Mouse (Mus musculus) forebrain, embryonic 14.5 days (tissue): ENCODE results near the gene Tcf15. TPM values are rescaled to one million over a fixed set of nuclear protein-coding genes. Genes with fewer than 3 reads are reported as not detected.

ENCODE experiments used
- ATAC-seq: fragments of 200-750 bp; cut with Nextera tagmentation; 2 replicates; pipeline ENCODE4 v1.8.0; 2017; ENCODE audit warnings: mild to moderate bottlenecking, moderate library complexity
- DNase-seq: peaks from one replicate; pipeline ENCODE4 v3.0.0-alpha.2; 2015; ENCODE audit warnings: low spot score
- H3K27ac ChIP-seq: fragments of 300-500 bp; sonication (generic); 2 replicates; pipeline ENCODE4 v1.5.1; 2014; ENCODE audit warnings: low read depth, mild to moderate bottlenecking, control low read depth, low read length, moderate library complexity
- H3K27me3 ChIP-seq: fragments of 300-500 bp; sonication (generic); replicated peaks from 2 replicates; pipeline ENCODE4 v1.6.1; 2014; ENCODE audit warnings: low read length, control low read depth, mixed read lengths; ENCODE audit not compliant: control insufficient read depth, insufficient read depth
- H3K36me3 ChIP-seq: fragments of 300-500 bp; sonication (generic); 2 replicates; pipeline ENCODE4 v1.6.1; 2014; ENCODE audit warnings: low read length, control low read depth; ENCODE audit not compliant: control insufficient read depth, insufficient read depth
- H3K4me1 ChIP-seq: fragments of 300-500 bp; sonication (generic); 2 replicates; pipeline ENCODE4 v1.6.1; 2014; ENCODE audit warnings: antibody characterized with exemption, low read length, control low read depth; ENCODE audit not compliant: control insufficient read depth, insufficient read depth
- H3K4me2 ChIP-seq: fragments of 300-500 bp; sonication (generic); 2 replicates; pipeline ENCODE4 v1.6.1; 2014; ENCODE audit warnings: mild to moderate bottlenecking, control low read depth, low read length
- H3K4me3 ChIP-seq: fragments of 300-500 bp; sonication (generic); 2 replicates; pipeline ENCODE4 v1.5.1; 2014; ENCODE audit warnings: low read depth, low read length, control low read depth
- H3K9ac ChIP-seq: fragments of 300-500 bp; sonication (generic); 2 replicates; pipeline ENCODE4 v1.6.1; 2014; ENCODE audit warnings: mild to moderate bottlenecking, low read length, control low read depth, moderate library complexity
- H3K9me3 ChIP-seq: fragments of 300-500 bp; sonication (generic); replicated peaks from 2 replicates; pipeline ENCODE4 v1.6.1; 2016; ENCODE audit warnings: low read length, control low read depth, mixed read lengths; ENCODE audit not compliant: control insufficient read depth
- WGBS: fragments of 180-500 bp; shearing (Covaris S2); extraction: QIAGEN DNeasy Blood & Tissue Kit; methylation state at CpG from one replicate; pipeline ENCODE4 v1.1.7; 2014; 5-methylcytosine and 5-hydroxymethylcytosine counted together
- polyA plus RNA-seq: library from polyadenylated mRNA; unstranded; fragments of >200 nt; fragmentation: Nextera tagmentation; extraction: Ambion mirVana; gene quantifications from 2 replicates; pipeline ENCODE4 v1.2.1, GENCODE M21; 2014

Gene Tcf15
- polyA plus RNA-seq, 1 experiment from 2014 or later, result 1.1 TPM

DNA sequence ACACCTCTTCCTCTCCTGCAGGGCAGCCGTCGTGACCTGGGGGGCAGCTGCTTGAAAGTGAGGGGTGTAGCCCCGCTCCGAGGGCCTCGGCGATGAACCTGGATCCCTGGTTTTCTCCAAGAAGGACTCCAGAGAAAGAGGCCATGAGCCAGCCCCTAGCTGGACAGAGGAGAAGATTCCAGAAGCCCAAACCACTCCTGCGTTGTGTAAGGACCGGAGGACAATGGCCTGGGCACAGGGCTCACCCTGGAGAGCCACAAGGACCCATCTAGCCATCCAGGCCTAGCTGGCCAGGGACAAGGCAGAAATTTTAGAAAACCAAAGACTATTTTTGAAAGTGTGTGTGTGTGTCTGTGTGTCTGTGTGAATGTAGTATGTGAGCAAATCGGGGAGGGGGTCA lies 5.3 kb downstream of the Tcf15 start:
- Histone ChIP-seq H3K36me3 (no peaks in the 10 kb centered on the region), H3K4me3 (no peak overlapping the region), H3K27ac (no peak overlapping the region), H3K9ac (no peak overlapping the region), H3K27me3 (peaks cover 16% of the 10 kb centered on the region), H3K4me1 (0 out of 2 replicates have a peak, but pooled peaks cover 3% of the 10 kb centered on the region), H3K4me2 (no peak overlapping the region), H3K9me3 (no peaks in the 10 kb centered on the region)
- 90% methylated on average over 9 of the region's 9 CpGs for WGBS
- ATAC-seq (no peak), DNase-seq (no peak)

DNA sequence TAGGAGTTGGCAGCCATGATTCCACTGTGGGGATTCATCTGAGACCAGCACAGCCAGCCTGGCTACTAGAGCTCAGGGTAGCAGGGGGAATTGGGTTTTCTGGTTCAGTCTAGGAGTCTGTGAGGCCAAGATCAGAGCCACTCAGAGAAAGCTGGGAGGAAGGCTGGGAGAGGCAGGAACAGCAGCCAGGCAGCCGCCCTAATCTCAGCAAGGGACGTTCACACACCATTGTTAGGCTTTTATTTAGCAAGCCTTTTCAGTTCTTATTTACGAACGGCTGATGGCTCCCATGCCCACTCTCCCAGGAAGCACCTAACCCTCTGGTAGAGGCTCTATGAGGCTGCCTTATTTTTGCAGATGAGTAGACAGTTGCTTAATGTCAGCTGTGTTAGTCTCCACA lies 6.5 kb downstream of the Tcf15 start:
- Histone ChIP-seq H3K27me3 (peaks cover 4% of the 10 kb centered on the region), H3K9ac (no peak overlapping the region), H3K9me3 (no peaks in the 10 kb centered on the region), H3K4me2 (no peak overlapping the region), H3K27ac (no peak overlapping the region), H3K36me3 (no peaks in the 10 kb centered on the region), H3K4me1 (no peaks in the 10 kb centered on the region), H3K4me3 (no peak overlapping the region)
- ATAC-seq (no peak), DNase-seq (no peak)
- WGBS, result 7% methylated on average over 4 of the region's 4 CpGs

DNA sequence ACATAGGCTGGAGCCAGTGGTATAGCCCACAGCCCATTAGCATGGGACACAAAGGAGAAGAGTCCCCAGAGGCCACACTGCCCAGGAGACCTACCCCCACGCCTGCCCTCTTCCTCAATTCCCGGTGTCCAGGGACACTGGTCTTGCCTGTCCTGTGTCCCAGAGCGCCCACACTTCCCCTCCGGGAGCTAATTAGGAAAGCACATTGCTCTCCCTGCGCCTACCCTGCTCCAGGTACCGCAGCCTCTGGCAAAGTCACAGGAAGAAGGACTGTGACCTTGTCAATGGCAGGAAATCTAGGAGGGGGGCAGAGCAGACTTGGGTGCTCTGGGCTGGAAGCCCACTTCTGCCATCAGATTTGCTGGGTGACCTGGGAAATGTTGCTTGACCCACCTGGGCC lies 7.0 kb downstream of the Tcf15 start:
- H3K4me3 ChIP-seq, result no peak overlapping the region
- H3K9ac ChIP-seq, result no peak overlapping the region
- ATAC-seq (no peak), DNase-seq (no peak)
- H3K27me3 ChIP-seq, result no peaks in the 10 kb centered on the region
- no peak overlapping the region for H3K4me2 ChIP-seq
- WGBS, result 63% methylated on average over 6 of the region's 6 CpGs
- H3K27ac ChIP-seq, result no peak overlapping the region
- H3K36me3 ChIP-seq, result no peaks in the 10 kb centered on the region
- H3K9me3 ChIP-seq, result no peaks in the 10 kb centered on the region
- no peaks in the 10 kb centered on the region; the same call in 1 of the 2 replicates for H3K4me1 ChIP-seq

DNA sequence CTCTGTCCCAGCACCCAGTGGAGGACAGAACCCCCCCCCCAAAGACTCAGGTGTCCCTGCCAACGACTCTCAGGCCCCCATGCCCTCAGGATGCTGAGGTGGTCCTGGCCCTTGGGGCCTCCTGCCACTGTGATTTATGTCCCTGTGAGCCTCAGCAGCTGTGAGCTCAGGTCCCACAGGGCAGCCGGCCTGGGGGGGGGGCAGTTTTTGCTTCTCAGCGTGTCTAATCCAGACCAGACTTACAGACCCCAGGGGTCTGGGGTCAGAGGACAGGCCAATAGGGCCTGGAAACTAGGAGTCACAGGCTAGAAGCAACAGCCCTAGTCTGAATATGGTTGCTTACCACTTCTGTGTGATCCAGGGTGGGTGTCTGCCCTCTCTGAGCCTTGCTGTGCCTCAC lies 10.0 kb downstream of the Tcf15 start:
- no peak for ATAC-seq
- 41% methylated on average over 3 of the region's 3 CpGs for WGBS
- H3K9me3 ChIP-seq, result no peaks in the 10 kb centered on the region

DNA sequence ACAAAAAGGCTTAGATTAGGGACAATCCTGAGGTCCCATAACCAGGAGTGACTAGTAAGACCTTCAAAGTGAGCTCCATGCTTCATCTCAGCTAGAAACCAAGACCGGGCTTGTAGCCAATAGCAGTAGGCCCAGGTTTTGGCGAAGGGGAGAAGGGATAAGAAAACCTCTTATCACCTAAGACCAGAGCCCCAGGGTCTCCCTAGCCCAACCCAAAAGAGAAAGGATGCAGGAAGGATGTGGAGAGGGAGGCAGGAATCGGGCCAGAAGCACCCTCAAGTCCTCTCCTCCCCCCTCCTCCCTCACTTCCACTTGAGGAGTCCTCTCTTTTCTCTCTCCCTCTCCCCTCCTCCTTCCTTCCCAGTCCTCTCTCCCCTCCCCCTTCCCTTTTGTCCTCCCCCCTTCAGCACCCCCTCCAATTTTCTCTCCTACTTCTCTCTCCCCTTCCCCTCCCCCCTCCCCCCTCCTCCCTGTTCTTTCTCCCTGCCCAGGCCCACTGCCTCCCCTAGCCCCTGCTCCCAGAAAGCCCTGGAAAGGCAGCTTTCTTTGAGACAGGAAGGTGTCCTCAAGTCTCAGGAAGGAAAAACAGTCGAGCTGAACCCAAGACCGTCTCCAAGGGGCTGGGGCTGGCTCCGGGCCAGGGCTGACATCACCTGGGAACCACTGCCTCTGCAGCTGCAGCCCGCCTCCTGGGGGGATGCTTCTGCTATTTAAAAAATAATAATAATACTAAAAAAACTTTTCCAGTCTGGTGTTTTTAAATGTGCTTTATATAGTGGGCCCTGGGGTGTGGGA lies 12.2 kb downstream of the Tcf15 start:
- no peaks in the 10 kb centered on the region for H3K36me3 ChIP-seq
- no peak overlapping the region for H3K27ac ChIP-seq
- H3K4me1 ChIP-seq, result no peaks in the 10 kb centered on the region; the same call in 1 of the 2 replicates
- 32% methylated on average over 7 of the region's 7 CpGs for WGBS
- no peaks in the 10 kb centered on the region for H3K27me3 ChIP-seq
- H3K9me3 ChIP-seq, result no peaks in the 10 kb centered on the region
- H3K4me3 ChIP-seq, result no peak overlapping the region
- H3K4me2 ChIP-seq, result no peak overlapping the region
- DNase-seq (no peak), ATAC-seq (no peak)
- H3K9ac ChIP-seq, result no peak overlapping the region

More for the DNA sequence above, 10.0 kb downstream of the Tcf15 start:
- H3K4me1 ChIP-seq, result no peaks in the 10 kb centered on the region; the same call in 1 of the 2 replicates
- no peak overlapping the region for H3K4me2 ChIP-seq
- H3K27ac ChIP-seq, result no peak overlapping the region
- no peaks in the 10 kb centered on the region for H3K36me3 ChIP-seq
- DNase-seq, result no peak
- no peak overlapping the region for H3K9ac ChIP-seq
- H3K27me3 ChIP-seq, result no peaks in the 10 kb centered on the region
- no peak overlapping the region for H3K4me3 ChIP-seq

DNA sequence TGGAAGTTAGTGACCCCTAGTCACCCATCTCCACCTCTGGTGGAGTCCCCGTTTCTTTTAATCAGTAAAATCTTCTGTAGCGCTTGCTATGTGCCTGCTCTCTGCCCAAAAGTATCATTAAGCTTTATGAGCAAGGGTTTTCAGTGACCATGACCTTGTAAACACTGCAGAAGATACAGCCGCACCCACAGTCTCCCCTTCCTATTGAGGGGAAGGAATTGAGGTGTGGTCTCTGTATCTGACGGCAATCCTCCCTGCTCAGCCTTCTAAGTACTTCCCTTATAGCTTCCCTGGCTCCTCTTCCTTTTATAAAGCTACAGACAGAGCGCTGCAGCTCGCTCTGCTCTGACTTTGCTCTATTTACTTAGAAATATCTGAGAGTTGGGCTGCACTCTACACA lies 13.1 kb downstream of the Tcf15 start:
- Histone ChIP-seq H3K27me3 (no peaks in the 10 kb centered on the region), H3K27ac (no peak overlapping the region), H3K4me2 (no peak overlapping the region), H3K4me3 (no peak overlapping the region), H3K9ac (no peak overlapping the region), H3K36me3 (no peaks in the 10 kb centered on the region), H3K9me3 (no peaks in the 10 kb centered on the region), H3K4me1 (no peaks in the 10 kb centered on the region; the same call in 1 of the 2 replicates)
- ATAC-seq, result no peak
- DNase-seq, result no peak
- WGBS, result 87% methylated on average over 6 of the region's 6 CpGs

DNA sequence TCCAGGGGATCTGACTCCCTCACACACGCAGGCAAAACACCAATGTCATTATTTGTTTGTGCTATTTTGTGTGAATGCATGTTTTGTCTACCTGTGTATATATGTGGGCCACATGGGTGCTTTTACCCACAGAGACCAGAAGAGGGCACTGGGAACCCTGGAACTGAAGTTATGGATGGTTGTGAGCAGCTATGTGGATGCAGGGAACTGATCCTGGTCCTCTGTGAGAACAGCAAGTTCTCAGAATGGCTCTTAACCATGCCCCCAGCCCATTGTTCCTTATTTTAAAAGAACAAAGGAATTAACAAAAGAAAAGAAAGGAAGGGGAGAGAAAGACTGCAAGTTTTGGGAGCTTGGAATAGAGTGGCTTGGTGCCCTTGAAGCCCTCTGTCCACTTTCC lies 16.1 kb downstream of the Tcf15 start:
- DNase-seq (no peak), ATAC-seq (no peak)
- no peaks in the 10 kb centered on the region for H3K9me3 ChIP-seq
- no peaks in the 10 kb centered on the region; the same call in 1 of the 2 replicates for H3K4me1 ChIP-seq
- H3K27me3 ChIP-seq, result no peaks in the 10 kb centered on the region
- H3K4me3 ChIP-seq, result no peak overlapping the region
- H3K4me2 ChIP-seq, result no peak overlapping the region
- H3K9ac ChIP-seq, result no peak overlapping the region
- no peaks in the 10 kb centered on the region for H3K36me3 ChIP-seq
- no peak overlapping the region for H3K27ac ChIP-seq
- WGBS, result 94% methylated on average over 1 of the region's 1 CpGs

DNA sequence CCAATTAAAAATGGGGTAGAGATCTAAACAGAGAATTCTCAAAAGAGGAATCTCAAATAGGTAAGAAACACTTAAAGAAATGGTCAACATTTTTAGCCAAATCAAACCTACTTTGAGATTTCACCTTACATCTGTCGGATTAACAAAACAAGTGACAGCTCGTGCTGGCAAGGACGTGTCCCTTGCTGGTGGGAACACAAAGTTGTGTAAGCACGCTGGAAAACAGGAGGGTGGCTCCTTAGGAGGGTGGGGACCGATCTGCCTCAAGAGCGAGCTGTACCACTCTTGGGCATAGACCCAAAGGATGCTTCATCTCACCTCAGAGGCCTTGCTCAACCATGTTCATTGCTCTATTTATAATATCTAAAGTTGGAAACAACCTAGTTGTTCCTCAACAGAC lies 22.9 kb downstream of the Tcf15 start:
- no peak overlapping the region for H3K4me2 ChIP-seq
- no peak overlapping the region for H3K27ac ChIP-seq
- DNase-seq (no peak), ATAC-seq (no peak)
- H3K9ac ChIP-seq, result no peak overlapping the region
- H3K36me3 ChIP-seq, result no peaks in the 10 kb centered on the region
- no peak overlapping the region for H3K4me3 ChIP-seq
- no peaks in the 10 kb centered on the region for H3K9me3 ChIP-seq
- no peaks in the 10 kb centered on the region for H3K27me3 ChIP-seq
- no peaks in the 10 kb centered on the region for H3K4me1 ChIP-seq
- 90% methylated on average over 6 of the region's 6 CpGs for WGBS

DNA sequence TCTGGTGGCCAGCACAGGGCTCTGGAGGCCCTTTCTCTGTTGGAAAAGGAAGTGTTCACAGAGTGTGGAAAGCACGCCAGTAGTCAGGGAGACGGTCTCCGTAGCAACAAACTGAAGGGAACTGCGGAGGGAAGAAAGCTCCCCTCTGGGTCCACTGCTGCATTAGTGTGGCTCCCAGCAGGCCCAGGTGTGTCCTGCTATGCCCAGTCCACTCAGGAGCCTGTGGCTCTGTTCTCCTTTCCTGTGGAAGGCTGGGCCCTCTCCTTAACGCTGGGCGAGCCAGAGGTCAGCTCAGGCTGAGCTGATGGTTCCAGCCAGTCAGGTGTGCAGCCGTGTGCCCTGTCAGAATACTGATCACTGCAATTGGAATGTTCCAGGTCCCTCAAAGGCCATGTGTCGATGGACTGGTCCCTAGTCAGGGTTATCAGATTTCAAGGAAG lies 24.5 kb downstream of the Tcf15 start:
- Histone ChIP-seq H3K36me3 (no peaks in the 10 kb centered on the region), H3K4me1 (no peaks in the 10 kb centered on the region), H3K27ac (0 out of 2 replicates have a peak overlapping the region, but pooled peaks have one; percentile 17), H3K9ac (no peak overlapping the region), H3K27me3 (no peaks in the 10 kb centered on the region), H3K4me3 (no peak overlapping the region), H3K9me3 (no peaks in the 10 kb centered on the region), H3K4me2 (no peak overlapping the region)
- DNase-seq (peak; percentile 81), ATAC-seq (no peak; the same call in 1 of the 2 replicates)
- WGBS, result 23% methylated on average over 8 of the region's 8 CpGs
